In the genomic region with DNA sequence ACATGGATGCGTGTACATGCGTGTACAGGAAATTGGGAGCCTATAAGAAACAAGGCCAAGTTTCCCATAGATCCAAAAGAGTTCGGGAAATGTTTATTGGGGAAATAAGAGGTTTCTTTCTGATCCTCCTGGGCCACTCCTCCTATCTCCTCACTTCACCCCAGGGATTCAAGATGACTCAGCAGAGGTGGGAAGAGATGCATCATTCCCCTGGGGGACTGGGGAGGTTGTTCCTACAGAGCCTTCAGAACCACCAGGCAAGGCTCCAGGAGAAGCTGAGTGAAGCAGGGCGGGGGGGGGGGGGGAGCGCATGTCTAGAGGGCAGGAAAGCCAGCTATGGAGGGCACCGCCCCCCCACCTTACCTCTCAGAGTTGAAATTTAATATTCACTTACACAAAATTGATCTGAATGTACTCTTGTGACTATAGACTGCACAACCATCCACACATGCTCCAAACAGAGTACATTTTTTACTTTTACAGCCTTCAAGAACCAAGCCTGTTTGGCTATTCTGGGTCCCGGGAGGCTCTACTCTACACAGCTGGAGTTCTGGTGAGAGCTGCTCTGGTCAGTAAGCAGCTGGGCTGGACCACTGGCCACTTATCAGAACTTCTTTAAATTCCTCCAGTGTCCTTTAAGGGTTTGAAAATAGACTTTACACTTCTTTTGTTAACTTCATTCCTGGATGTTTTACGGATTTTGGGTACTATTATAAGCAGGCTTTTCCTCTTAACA, we compare ENCODE assay signal across 24 mouse cellular contexts. TPM values are rescaled to one million over a fixed set of nuclear protein-coding genes. Genes with fewer than 3 reads are reported as not detected.
DNase-seq lines count a peak whose midpoint lies in the region; ATAC-seq and TF ChIP-seq lines count a peak whose summit lies in the region.
"Had no signal": no experiment of that assay in that cellular context is flagged by ENCODE, and none has a peak within 500 bp of the region (broad histone marks: within the 10 kb centered on the region; RNA-seq: fewer than 3 reads in every experiment).

No protein-coding gene starts in this region.

- H3ac ChIP-seq in C2C12 (ENCODE audit: control insufficient read depth, insufficient read length, low read depth) (no peak overlapping the region), myocyte (ENCODE audit: control insufficient read depth, insufficient read length) (no peak overlapping the region)

- peaks cover 43% of the 10 kb centered on the region for H3K4me1 ChIP-seq in kidney, embryonic 14.5 days (ENCODE audit: control insufficient read depth, insufficient read depth, low read length)

- H3K27me3 ChIP-seq in kidney, embryonic 14.5 days (ENCODE audit: control insufficient read depth, insufficient read depth, low read length), result no peaks in the 10 kb centered on the region
- no peaks in the 10 kb centered on the region for H3K27me3 ChIP-seq in C2C12 (ENCODE audit: control insufficient read depth, insufficient read depth, insufficient read length)
- no peaks in the 10 kb centered on the region for H3K27me3 ChIP-seq in myocyte (ENCODE audit: control insufficient read depth, insufficient read depth, insufficient read length)
- H3K27me3 ChIP-seq: embryonic facial prominence, embryonic 12.5 days; heart, embryonic 13.5 days; hindbrain, embryonic 13.5 days; limb, embryonic 12.5 days had no signal

- no peak overlapping the region for H3K4me2 ChIP-seq in kidney, embryonic 14.5 days (replicated peaks; ENCODE audit: low read depth, low read length)
- peak overlapping the region; percentile 57 for H3K4me2 ChIP-seq in myocyte (ENCODE audit: low read depth)
- H3K4me2 ChIP-seq: embryonic facial prominence, embryonic 12.5 days; heart, embryonic 13.5 days; hindbrain, embryonic 13.5 days; limb, embryonic 12.5 days; liver, embryonic 11.5 days; midbrain, embryonic 11.5 days had no signal

- peaks cover 90% of the 10 kb centered on the region for H3K79me2 ChIP-seq in C2C12 (ENCODE audit: control insufficient read depth, insufficient read depth)
- H3K79me2 ChIP-seq in myocyte (ENCODE audit: control insufficient read depth, insufficient read depth), result peaks cover 88% of the 10 kb centered on the region

- no peaks in the 10 kb centered on the region for H3K36me3 ChIP-seq in kidney, embryonic 14.5 days (ENCODE audit: control insufficient read depth, insufficient read depth, low read length)
- peaks cover 15% of the 10 kb centered on the region for H3K36me3 ChIP-seq in C2C12 (ENCODE audit: control insufficient read depth, insufficient read depth)
- peaks cover 18% of the 10 kb centered on the region for H3K36me3 ChIP-seq in myocyte (ENCODE audit: control insufficient read depth, insufficient read depth)
- H3K36me3 ChIP-seq: embryonic facial prominence, embryonic 12.5 days; heart, embryonic 13.5 days; hindbrain, embryonic 13.5 days; limb, embryonic 12.5 days had no signal

- H3K79me3 ChIP-seq in C2C12 (ENCODE audit: low read depth), result peaks cover 64% of the 10 kb centered on the region

- H3K9me3 ChIP-seq in kidney, embryonic 14.5 days (ENCODE audit: control insufficient read depth, low read length), result no peaks in the 10 kb centered on the region
- H3K9me3 ChIP-seq: embryonic facial prominence, embryonic 12.5 days; heart, embryonic 13.5 days; hindbrain, embryonic 13.5 days; limb, embryonic 12.5 days had no signal

- intact Hi-C loops in gastrocnemius, adult 2 months (cut with DNase I), result no loop called here
- intact Hi-C loops in gastrocnemius, postnatal 36 days (cut with DNase I), result loop anchor here (10.0 kb wide), 1 partner anchor 383 kb away; no protein-coding TSS in a partner anchor

- WGBS in kidney, embryonic 14.5 days, result 88% methylated on average over 8 of the region's 8 CpGs

- no peak overlapping the region for H3K9ac ChIP-seq in kidney, embryonic 14.5 days (ENCODE audit: low read depth, low read length)
- H3K9ac ChIP-seq: embryonic facial prominence, embryonic 12.5 days; forebrain, postnatal 0 days; heart, embryonic 13.5 days; hindbrain, embryonic 13.5 days; limb, embryonic 12.5 days; liver, postnatal 0 days had no signal

- TF ChIP-seq POLR2A in myocyte (IDR thresholded peaks at IDR 0.05; ENCODE audit: insufficient read length, low read depth), result no peak

- no peak for TF ChIP-seq CTCF in gastrocnemius, adult 2 months (IDR thresholded peaks at IDR 0.05)
- TF ChIP-seq CTCF in C2C12 (IDR thresholded peaks at IDR 0.05; ENCODE audit: control insufficient read depth, insufficient read depth, insufficient read length), result no peak

- H3K27ac ChIP-seq in gastrocnemius, adult 2 months, result peak overlapping the region; percentile 8; the same call in 1 of the 2 replicates
- H3K27ac ChIP-seq in kidney, embryonic 14.5 days (ENCODE audit: low read depth, low read length), result 0 out of 2 replicates have a peak overlapping the region, but pooled peaks have one; percentile 24
- H3K27ac ChIP-seq: embryonic facial prominence, embryonic 12.5 days; heart, embryonic 13.5 days; hindbrain, embryonic 13.5 days; limb, embryonic 12.5 days had no signal

- no peak overlapping the region for H3K4me3 ChIP-seq in gastrocnemius, adult 2 months
- H3K4me3 ChIP-seq in kidney, embryonic 14.5 days (ENCODE audit: low read length), result no peak overlapping the region
- H3K4me3 ChIP-seq in C2C12 (ENCODE audit: insufficient read depth, poor library complexity, severe bottlenecking), result no peak overlapping the region
- no peak overlapping the region for H3K4me3 ChIP-seq in myocyte
- H3K4me3 ChIP-seq: embryonic facial prominence, embryonic 12.5 days; heart, embryonic 13.5 days; hindbrain, embryonic 13.5 days; limb, embryonic 12.5 days had no signal

- ATAC-seq in kidney, embryonic 14.5 days (ENCODE audit: low FRiP score, low TSS enrichment), result no peak
- ATAC-seq: forebrain, postnatal 0 days; liver, postnatal 0 days had no signal

- no peak for DNase-seq in gastrocnemius, adult 2 months
- DNase-seq in gastrocnemius, postnatal 36 days, result no peak
- no peak for DNase-seq in kidney, adult 11 months
- DNase-seq in lung, adult 18-20 months, result no peak
- DNase-seq: cerebellum, adult 11-12 months; cerebellum, postnatal 14 days; forebrain, postnatal 0 days; kidney, adult 8-10 months; kidney, postnatal 4 days; liver, postnatal 0 days; lung, postnatal 10 days; right cerebral cortex, postnatal 25 days; thymus, postnatal 14 days had no signal

TF ChIP-seq in C2C12, 6 proteins besides CTCF, POLR2A, EP300 and RAD21:
- no peak for TF ChIP-seq MAX (IDR thresholded peaks at IDR 0.05)
- TF ChIP-seq FOSL1 (IDR thresholded peaks at IDR 0.05; ENCODE audit: insufficient read depth, low read length, poor library complexity, severe bottlenecking), result peak; percentile 75
TF ChIP-seq in C2C12: peak in this region for 1.

TF ChIP-seq in myocyte, 11 proteins besides CTCF, POLR2A, EP300 and RAD21:
- TF ChIP-seq E2F4 (IDR thresholded peaks at IDR 0.05; ENCODE audit: insufficient read depth) (no peak), SRF (IDR thresholded peaks at IDR 0.05; ENCODE audit: control insufficient read depth, insufficient read length, low read depth) (no peak), USF1 (IDR thresholded peaks at IDR 0.05; ENCODE audit: low read depth) (no peak), MAX (IDR thresholded peaks at IDR 0.05; ENCODE audit: low read depth) (no peak), MYOG (IDR thresholded peaks at IDR 0.05; ENCODE audit: control insufficient read depth in 1 of 3, insufficient read depth in 1 of 3, insufficient read length in 2 of 3, low read depth in 2 of 3) (no peak), POLR2AphosphoS2 (IDR thresholded peaks at IDR 0.05; ENCODE audit: insufficient read length, low read depth) (no peak), TCF12 (IDR thresholded peaks at IDR 0.05; ENCODE audit: insufficient read depth, poor library complexity, severe bottlenecking) (no peak)
TF ChIP-seq in myocyte: peak in this region for 0.

RNA-seq across cellular contexts. Expression of gene Col18a1, which starts 44.9 kb away (rescaled TPM):
- total RNA-seq in gastrocnemius, adult 2 months (2021), result 1 to 10 TPM; 3.8 to 6.0 TPM
- total RNA-seq in gastrocnemius, postnatal 36 days (2021), result 10 to 100 TPM in 1 of 2 experiments, 1 to 10 TPM in 1; 6.4 to 10.3 TPM
- 78.6 and 140 TPM in 2 replicates for polyA plus RNA-seq in kidney, embryonic 14.5 days (2014; fragmentation: Nextera tagmentation; extraction: Ambion mirVana)
- polyA plus RNA-seq in C2C12 (2012; fragmentation: generic; extraction: Trizol), result 177 TPM
- polyA plus RNA-seq in myocyte (2012; fragmentation: generic; extraction: Trizol), result 402 TPM
- total RNA-seq: megakaryocyte progenitor cell, adult 5-6 weeks; neutrophil, adult 5-6 weeks had no signal
